Mouse (Mus musculus) G1E (cell line): ENCODE data around the gene Ppil2. TPM values are rescaled to one million over a fixed set of nuclear protein-coding genes. Genes with fewer than 3 reads are reported as not detected.
A peak's percentile ranks its signal among the peaks of the same experiment; 100 is the strongest.

ENCODE experiments used
- ATAC-seq: 2 replicates; pipeline ENCODE4 v1.8.0; 2016; ENCODE audit warnings: mild to moderate bottlenecking; ENCODE audit not compliant: insufficient number of reproducible peaks, poor library complexity, low FRiP score, severe bottlenecking; ENCODE audit errors: extremely low read depth
- DNase-seq: peaks from one replicate; pipeline ENCODE4 v3.0.0; 2012; ENCODE audit warnings: low spot score
- H3K27me3 ChIP-seq: 2 replicates; pipeline ENCODE4 v1.6.1; 2012; ENCODE audit warnings: mild to moderate bottlenecking, low read length, inconsistent platforms; ENCODE audit not compliant: insufficient read depth
- H3K36me3 ChIP-seq: replicated peaks from 2 replicates; pipeline ENCODE3; 2012; ENCODE audit warnings: mild to moderate bottlenecking, inconsistent platforms
- H3K4me1 ChIP-seq: 2 replicates; pipeline ENCODE4 v1.6.1; 2012; ENCODE audit warnings: low read depth, low read length, inconsistent platforms, mixed read lengths; ENCODE audit not compliant: insufficient read depth
- H3K4me3 ChIP-seq: 2 replicates; pipeline ENCODE4 v1.5.1; 2012; ENCODE audit warnings: low read depth, mild to moderate bottlenecking, inconsistent platforms, low read length, moderate library complexity, mixed read lengths
- H3K9me3 ChIP-seq: replicated peaks from 2 replicates; pipeline ENCODE4 v1.6.1; 2012; ENCODE audit warnings: inconsistent platforms
- CTCF ChIP-seq: IDR thresholded peaks from 2 replicates; pipeline ENCODE4 v1.5.1; 2012; ENCODE audit warnings: low read depth, low read length, inconsistent platforms, mixed read lengths
- GATA1 ChIP-seq: IDR thresholded peaks from 2 replicates; pipeline ENCODE4 v1.6.1; 2012; ENCODE audit warnings: borderline replicate concordance, low read length, inconsistent platforms, mixed read lengths
- GATA2 ChIP-seq: IDR thresholded peaks from 2 replicates; pipeline ENCODE4 v1.6.1; 2012; ENCODE audit warnings: low read depth, low read length, inconsistent platforms, borderline replicate concordance
- POLR2AphosphoS5 ChIP-seq: IDR thresholded peaks from 2 replicates; pipeline ENCODE4 v1.6.1; 2012; ENCODE audit warnings: low read depth, low read length, inconsistent platforms; ENCODE audit not compliant: insufficient replicate concordance
- TAL1 ChIP-seq: conservative IDR thresholded peaks from 2 replicates; pipeline ENCODE4 v1.6.1; 2012; ENCODE audit warnings: low read depth, low read length, inconsistent platforms, mixed read lengths
- polyA plus RNA-seq: library from polyadenylated mRNA; stranded (reverse); fragments of >175 nt; gene quantifications from 2 replicates; pipeline ENCODE4 v1.2.3, GENCODE M21; 2012
- total RNA-seq, 2 experiments: library from RNA; stranded (forward) in 1 of 2; stranded (reverse) in 1 of 2; fragments of 200-1000 nt in 1 of 2; fragments of >200 nt in 1 of 2; fragmentation: Nextera tagmentation in 1 of 2; gene quantifications; 2 replicates each; pipeline ENCODE4 v1.2.3; 2014 to 2017

The Ppil2 gene
- total and polyA plus RNA-seq, 3 experiments: 65.1 to 127 (median 110) TPM

DNA sequence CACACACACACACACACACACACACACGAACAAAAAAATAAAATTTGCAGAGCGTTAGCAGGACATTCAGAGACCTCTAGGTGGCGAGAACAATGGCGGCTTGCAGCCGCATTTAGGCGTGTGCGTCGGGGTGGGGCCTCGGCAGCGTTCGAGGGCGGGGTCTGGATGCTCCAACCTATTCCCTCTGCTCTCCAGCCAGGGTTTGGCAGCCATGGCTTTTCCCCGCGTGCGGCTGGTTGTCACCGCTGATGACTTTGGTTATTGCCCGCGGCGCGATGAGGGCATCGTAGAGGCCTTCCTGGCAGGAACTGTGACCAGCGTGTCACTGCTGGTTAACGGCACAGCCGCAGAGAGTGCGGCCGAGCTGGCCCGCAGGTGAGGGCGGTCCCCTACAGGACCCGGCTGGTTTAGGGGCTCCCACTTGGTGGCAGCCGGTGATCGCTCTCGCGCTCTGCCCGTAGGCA is 35.7 kb upstream of the Ppil2 start, which contains the start of gene Ccdc116:
Ccdc116 (minus strand) TSS at position 458 of the 464 bp plus-strand sequence.
- Histone ChIP-seq H3K4me1 (peaks cover 37% of the 10 kb centered on the region), H3K4me3 (peak within 1 kb of the TSS; percentile 76), H3K36me3 (peaks cover 65% of the 10 kb centered on the region), H3K9me3 (no peaks in the 10 kb centered on the region), H3K27me3 (no peaks in the 10 kb centered on the region)
- peak; percentile 69 for ATAC-seq
- no peak for TF ChIP-seq GATA1
- no peak for TF ChIP-seq POLR2AphosphoS5
- TF ChIP-seq GATA2: no peak
- no peak for TF ChIP-seq CTCF
- TF ChIP-seq TAL1: no peak
- peak; percentile 86 for DNase-seq

- Histone ChIP-seq H3K4me3 (no peak within 1 kb of the TSS), H3K9me3 (no peaks in the 10 kb centered on the region), H3K36me3 (peaks cover 50% of the 10 kb centered on the region), H3K27me3 (no peaks in the 10 kb centered on the region), H3K4me1 (peaks cover 37% of the 10 kb centered on the region)
- no peak for ATAC-seq
- DNase-seq: peak; percentile 26
- TF ChIP-seq GATA2 (no peak), TAL1 (no peak), POLR2AphosphoS5 (no peak), CTCF (no peak), GATA1 (no peak)
Measured at GRCm38 (mm10) chr16:17144339-17144738, 33.3 kb upstream of the Ppil2 start, which contains the start of gene Ydjc. TSS of gene Ydjc (plus strand) at chr16:17144621.

DNA sequence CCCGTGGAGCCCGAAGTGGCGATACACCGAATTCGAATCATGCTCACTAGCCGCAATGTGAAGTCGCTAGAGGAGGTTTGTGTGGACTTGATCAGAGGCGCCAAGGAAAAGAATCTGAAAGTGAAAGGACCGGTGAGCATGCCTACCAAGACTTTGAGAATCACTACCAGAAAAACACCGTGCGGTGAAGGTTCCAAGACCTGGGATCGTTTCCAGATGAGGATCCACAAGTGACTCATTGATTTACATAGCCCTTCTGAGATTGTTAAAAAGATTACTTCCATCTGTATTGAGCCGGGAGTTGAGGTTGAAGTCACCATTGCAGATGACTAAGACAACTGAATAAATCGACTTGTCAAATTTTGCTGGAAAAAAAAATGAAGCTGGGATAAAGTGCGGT is 26.3 kb upstream of the Ppil2 start:
- no peak for ATAC-seq
- Histone ChIP-seq H3K9me3 (no peaks in the 10 kb centered on the region), H3K27me3 (peaks cover 5% of the 10 kb centered on the region), H3K36me3 (peaks cover 12% of the 10 kb centered on the region), H3K4me3 (no peak overlapping the region), H3K4me1 (peaks cover 18% of the 10 kb centered on the region)
- no peak for TF ChIP-seq CTCF
- no peak for TF ChIP-seq GATA2
- no peak for TF ChIP-seq POLR2AphosphoS5
- TF ChIP-seq GATA1: no peak
- no peak for TF ChIP-seq TAL1
- no peak for DNase-seq

DNA sequence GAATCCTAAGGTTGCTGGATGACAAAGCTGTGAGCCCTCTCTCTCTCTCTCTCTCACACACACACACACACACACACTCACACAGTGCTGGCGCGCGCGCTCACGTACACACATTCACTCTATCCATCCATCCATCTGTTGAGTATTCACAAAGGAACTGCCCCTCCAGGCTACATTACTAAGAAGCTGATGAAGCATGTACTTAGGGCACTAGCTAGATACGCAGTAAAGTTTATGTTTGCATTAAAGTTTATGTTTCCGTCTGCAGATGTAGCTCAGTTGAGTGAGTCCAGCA is 21.8 kb upstream of the Ppil2 start:
- Histone ChIP-seq H3K9me3 (no peaks in the 10 kb centered on the region), H3K4me3 (peak overlapping the region; percentile 95; the same call in 1 of the 2 replicates), H3K27me3 (peaks cover 3% of the 10 kb centered on the region), H3K36me3 (peaks cover 18% of the 10 kb centered on the region), H3K4me1 (peaks cover 28% of the 10 kb centered on the region)
- DNase-seq: no peak
- TF ChIP-seq CTCF (no peak), POLR2AphosphoS5 (no peak)
- no peak for ATAC-seq

GRCm38 (mm10) chr16:17132089-17132905 is 21.2 kb upstream of the Ppil2 start, which contains the start of gene Sdf2l1:
TSS of gene Sdf2l1 (minus strand) at chr16:17132383.
- TF ChIP-seq CTCF (no peak), GATA2 (no peak), POLR2AphosphoS5 (no peak)
- Histone ChIP-seq H3K4me3 (peak within 1 kb of the TSS; percentile 95), H3K27me3 (peaks cover 3% of the 10 kb centered on the region), H3K4me1 (peaks cover 28% of the 10 kb centered on the region), H3K36me3 (peaks cover 18% of the 10 kb centered on the region), H3K9me3 (no peaks in the 10 kb centered on the region)
- ATAC-seq: peak; percentile 99
- DNase-seq: peak; percentile 100

- no peak for TF ChIP-seq GATA2
- no peak for TF ChIP-seq CTCF
- TF ChIP-seq POLR2AphosphoS5: no peak
- no peak for TF ChIP-seq GATA1
- no peak for TF ChIP-seq TAL1
- Histone ChIP-seq H3K27me3 (peaks cover 3% of the 10 kb centered on the region), H3K36me3 (peaks cover 18% of the 10 kb centered on the region), H3K4me3 (peak overlapping the region; percentile 95), H3K4me1 (peaks cover 28% of the 10 kb centered on the region), H3K9me3 (no peaks in the 10 kb centered on the region)
- ATAC-seq (no peak), DNase-seq (peak; percentile 33)
Measured at GRCm38 (mm10) chr16:17131191-17132088, 20.4 kb upstream of the Ppil2 start.
